Mouse (Mus musculus) hindbrain, embryonic 12.5 days (tissue): ENCODE results near the gene Agmat. TPM values are rescaled to one million over a fixed set of nuclear protein-coding genes. Genes with fewer than 3 reads are reported as not detected.

Source experiments
- ATAC-seq: fragments of 200-750 bp; cut with Nextera tagmentation; 2 replicates; pipeline ENCODE4 v1.8.0; 2017; ENCODE audit warnings: moderate TSS enrichment; ENCODE audit not compliant: low FRiP score
- H3K27ac ChIP-seq: fragments of 300-500 bp; sonication (generic); 2 replicates; pipeline ENCODE4 v1.5.1; 2016; ENCODE audit warnings: mild to moderate bottlenecking
- H3K27me3 ChIP-seq: fragments of 300-500 bp; sonication (generic); 2 replicates; pipeline ENCODE4 v1.6.1; 2016; ENCODE audit warnings: mild to moderate bottlenecking
- H3K36me3 ChIP-seq: fragments of 300-500 bp; sonication (generic); 2 replicates; pipeline ENCODE4 v1.6.1; 2016; ENCODE audit warnings: mild to moderate bottlenecking
- H3K4me1 ChIP-seq: fragments of 300-500 bp; sonication (generic); 2 replicates; pipeline ENCODE4 v1.6.1; 2016
- H3K4me2 ChIP-seq: fragments of 300-500 bp; sonication (generic); replicated peaks from 2 replicates; pipeline ENCODE4 v1.6.1; 2016; ENCODE audit warnings: mild to moderate bottlenecking
- H3K4me3 ChIP-seq: fragments of 300-500 bp; sonication (generic); 2 replicates; pipeline ENCODE4 v1.5.1; 2016; ENCODE audit warnings: mild to moderate bottlenecking
- H3K9ac ChIP-seq: fragments of 300-500 bp; sonication (generic); 2 replicates; pipeline ENCODE4 v1.6.1; 2016; ENCODE audit warnings: mild to moderate bottlenecking, moderate library complexity
- H3K9me3 ChIP-seq: fragments of 300-500 bp; sonication (generic); replicated peaks from 2 replicates; pipeline ENCODE4 v1.6.1; 2016; ENCODE audit warnings: mild to moderate bottlenecking
- WGBS: fragments of 180-500 bp; shearing (Covaris S2); methylation state at CpG from one replicate; pipeline ENCODE4 v1.1.7; 2016; 5-methylcytosine and 5-hydroxymethylcytosine counted together
- polyA plus RNA-seq: library from polyadenylated mRNA; unstranded; fragments of >200 nt; fragmentation: Nextera tagmentation; extraction: Ambion mirVana; gene quantifications from 2 replicates; pipeline ENCODE4 v1.2.1, GENCODE M21; 2016

Agmat gene
- polyA plus RNA-seq, 1 experiment from 2014 or later: not detected

GRCm38 (mm10) chr4:141789564-141790218, 43.2 kb downstream of the Agmat start:
- H3K27me3 ChIP-seq: no peaks in the 10 kb centered on the region
- no peak overlapping the region for H3K27ac ChIP-seq
- no peak for ATAC-seq
- peaks cover 12% of the 10 kb centered on the region for H3K4me1 ChIP-seq
- peaks cover 16% of the 10 kb centered on the region; the same call in 1 of the 2 replicates for H3K36me3 ChIP-seq
- peak overlapping the region; percentile 97 for H3K9ac ChIP-seq
- H3K9me3 ChIP-seq: no peaks in the 10 kb centered on the region
- peak overlapping the region; percentile 95 for H3K4me3 ChIP-seq
- 53% methylated on average over 3 of the region's 3 CpGs for WGBS
- peak overlapping the region; percentile 86 for H3K4me2 ChIP-seq

DNA sequence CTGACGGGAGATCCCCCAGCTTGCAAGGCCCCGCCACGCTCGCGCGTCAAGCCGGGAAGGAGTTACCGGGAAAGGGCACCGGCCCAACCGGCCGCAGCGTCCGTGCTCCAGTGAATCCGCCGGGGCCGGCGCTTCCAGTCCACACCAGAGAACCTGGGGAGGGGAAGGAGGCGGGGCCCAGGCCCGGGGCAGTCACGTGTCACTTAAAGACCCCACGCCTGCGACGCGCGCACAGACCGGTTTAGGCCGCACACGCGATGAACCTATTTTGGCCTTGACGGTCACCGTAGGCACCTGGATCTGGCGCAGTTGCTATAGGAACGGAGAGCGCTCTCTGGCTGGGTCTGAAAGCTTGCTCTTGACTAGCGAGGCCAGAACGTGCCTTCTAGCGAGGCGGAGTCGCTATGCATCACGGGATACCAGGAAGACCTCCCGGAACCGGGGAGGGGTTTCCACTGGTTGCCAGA, 44.1 kb downstream of the Agmat start, which contains the start of gene Dnajc16:
Gene Dnajc16 (minus strand): TSS at position 408 of the 467 bp plus-strand sequence.
- no peaks in the 10 kb centered on the region for H3K9me3 ChIP-seq

GRCm38 (mm10) chr4:141791486-141791885, 45.0 kb downstream of the Agmat start:
- no peak for ATAC-seq
- no peaks in the 10 kb centered on the region for H3K27me3 ChIP-seq
- H3K9ac ChIP-seq: no peak overlapping the region
- no peak overlapping the region for H3K4me2 ChIP-seq
- no peak overlapping the region for H3K4me3 ChIP-seq
- peaks cover 21% of the 10 kb centered on the region for H3K4me1 ChIP-seq
- WGBS: 84% methylated on average over 7 of the region's 7 CpGs
- H3K27ac ChIP-seq: no peak overlapping the region
- 0 out of 2 replicates have a peak, but pooled peaks cover 6% of the 10 kb centered on the region for H3K36me3 ChIP-seq
- no peaks in the 10 kb centered on the region for H3K9me3 ChIP-seq

More for the DNA sequence above, 44.1 kb downstream of the Agmat start, which contains the start of gene Dnajc16:
- Histone ChIP-seq H3K9ac (peak within 1 kb of the TSS; percentile 97), H3K36me3 (peaks cover 9% of the 10 kb centered on the region; the same call in 1 of the 2 replicates), H3K4me1 (peaks cover 19% of the 10 kb centered on the region), H3K4me3 (peak within 1 kb of the TSS; percentile 95), H3K27ac (peak within 1 kb of the TSS; percentile 81), H3K4me2 (peak within 1 kb of the TSS; percentile 86), H3K27me3 (no peaks in the 10 kb centered on the region)
- WGBS: under 1% methylated on average over 42 of the region's 42 CpGs
- ATAC-seq: peak; percentile 91

- no peaks in the 10 kb centered on the region for H3K9me3 ChIP-seq
- no peak overlapping the region for H3K27ac ChIP-seq
- no peak overlapping the region for H3K9ac ChIP-seq
- H3K4me2 ChIP-seq: no peak overlapping the region
- peaks cover 10% of the 10 kb centered on the region; the same call in 1 of the 2 replicates for H3K36me3 ChIP-seq
- H3K4me1 ChIP-seq: peaks cover 21% of the 10 kb centered on the region
- ATAC-seq: no peak
- no peak overlapping the region for H3K4me3 ChIP-seq
- WGBS: 91% methylated on average over 8 of the region's 8 CpGs
- H3K27me3 ChIP-seq: no peaks in the 10 kb centered on the region
Measured at GRCm38 (mm10) chr4:141791951-141792350, 45.5 kb downstream of the Agmat start.

GRCm38 (mm10) chr4:141792554-141793281, 46.2 kb downstream of the Agmat start:
- peak overlapping the region; percentile 58 for H3K4me2 ChIP-seq
- H3K27ac ChIP-seq: peak overlapping the region; percentile 94
- H3K36me3 ChIP-seq: peaks cover 14% of the 10 kb centered on the region
- H3K4me3 ChIP-seq: peak overlapping the region; percentile 73
- no peaks in the 10 kb centered on the region for H3K27me3 ChIP-seq
- peak overlapping the region; percentile 64; the same call in 1 of the 2 replicates for H3K9ac ChIP-seq
- no peak for ATAC-seq
- no peaks in the 10 kb centered on the region for H3K9me3 ChIP-seq
- peaks cover 21% of the 10 kb centered on the region for H3K4me1 ChIP-seq
- 14% methylated on average over 10 of the region's 10 CpGs for WGBS

- ATAC-seq: peak; percentile 82
- Histone ChIP-seq H3K27me3 (no peaks in the 10 kb centered on the region), H3K9ac (peak within 1 kb of the TSS; percentile 64), H3K9me3 (no peaks in the 10 kb centered on the region), H3K4me1 (peaks cover 21% of the 10 kb centered on the region), H3K4me3 (peak within 1 kb of the TSS; percentile 73), H3K36me3 (peaks cover 22% of the 10 kb centered on the region), H3K27ac (peak within 1 kb of the TSS; percentile 94), H3K4me2 (peak within 1 kb of the TSS; percentile 58)
- WGBS: under 1% methylated on average over 55 of the region's 80 CpGs
Measured at GRCm38 (mm10) chr4:141793282-141794151, 47.0 kb downstream of the Agmat start, which contains the start of gene Casp9. Gene Casp9, plus strand, starts transcription at chr4:141793612.

DNA sequence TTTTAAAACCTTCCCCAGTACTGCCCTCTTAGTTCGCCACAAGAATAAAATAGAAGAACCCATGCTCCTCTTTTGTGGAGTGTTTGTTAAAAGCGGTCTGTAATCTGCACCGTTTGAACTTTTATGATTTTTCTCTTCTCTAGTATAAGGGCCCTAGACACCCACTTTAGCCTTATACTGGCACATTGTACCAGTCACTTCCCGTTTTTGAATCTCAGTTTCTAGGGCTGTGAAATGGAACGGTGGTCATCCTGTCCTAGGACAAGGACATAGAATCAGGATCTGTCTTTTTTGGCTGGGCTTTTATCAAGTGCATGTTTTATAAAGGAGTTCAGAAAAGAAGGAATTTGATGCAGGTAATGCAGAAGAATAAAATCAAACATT, 47.7 kb downstream of the Agmat start:
- Histone ChIP-seq H3K36me3 (peaks cover 23% of the 10 kb centered on the region), H3K27ac (peak overlapping the region; percentile 94), H3K4me3 (peak overlapping the region; percentile 73), H3K9me3 (no peaks in the 10 kb centered on the region), H3K27me3 (no peaks in the 10 kb centered on the region), H3K4me1 (peaks cover 21% of the 10 kb centered on the region), H3K9ac (peak overlapping the region; percentile 64), H3K4me2 (peak overlapping the region; percentile 58)
- no peak for ATAC-seq
- 16% methylated on average over 5 of the region's 5 CpGs for WGBS

GRCm38 (mm10) chr4:141796356-141796755, 49.9 kb downstream of the Agmat start:
- Histone ChIP-seq H3K27ac (no peak overlapping the region), H3K36me3 (peaks cover 23% of the 10 kb centered on the region), H3K4me3 (no peak overlapping the region), H3K4me1 (peaks cover 12% of the 10 kb centered on the region), H3K4me2 (no peak overlapping the region), H3K27me3 (no peaks in the 10 kb centered on the region), H3K9ac (no peak overlapping the region), H3K9me3 (no peaks in the 10 kb centered on the region)
- no peak for ATAC-seq
- 93% methylated on average over 7 of the region's 7 CpGs for WGBS

DNA sequence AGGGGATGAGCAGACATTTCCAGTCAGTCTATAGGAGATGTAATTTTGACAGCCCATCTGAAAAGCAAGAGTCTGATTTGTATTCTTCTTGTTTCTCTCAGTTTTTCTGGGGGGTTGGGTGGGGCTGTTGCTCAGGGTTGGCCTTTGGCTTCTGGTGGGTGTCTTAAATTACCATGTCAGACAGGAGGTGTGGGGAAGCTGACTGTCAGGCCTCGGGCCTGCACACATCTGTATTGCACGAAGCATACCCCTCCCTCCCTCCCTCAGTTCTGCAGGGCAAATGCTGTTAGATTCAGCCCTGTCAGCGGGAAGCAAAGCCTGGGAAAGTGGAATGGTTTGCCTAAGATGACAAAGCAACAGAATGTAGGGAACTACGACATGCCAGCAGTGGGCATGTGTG, 50.5 kb downstream of the Agmat start:
- H3K27ac ChIP-seq: no peak overlapping the region
- H3K27me3 ChIP-seq: no peaks in the 10 kb centered on the region
- no peaks in the 10 kb centered on the region for H3K9me3 ChIP-seq
- 84% methylated on average over 4 of the region's 4 CpGs for WGBS
- H3K9ac ChIP-seq: no peak overlapping the region
- H3K4me1 ChIP-seq: peaks cover 12% of the 10 kb centered on the region
- peaks cover 23% of the 10 kb centered on the region for H3K36me3 ChIP-seq
- H3K4me2 ChIP-seq: no peak overlapping the region
- no peak for ATAC-seq
- no peak overlapping the region for H3K4me3 ChIP-seq

DNA sequence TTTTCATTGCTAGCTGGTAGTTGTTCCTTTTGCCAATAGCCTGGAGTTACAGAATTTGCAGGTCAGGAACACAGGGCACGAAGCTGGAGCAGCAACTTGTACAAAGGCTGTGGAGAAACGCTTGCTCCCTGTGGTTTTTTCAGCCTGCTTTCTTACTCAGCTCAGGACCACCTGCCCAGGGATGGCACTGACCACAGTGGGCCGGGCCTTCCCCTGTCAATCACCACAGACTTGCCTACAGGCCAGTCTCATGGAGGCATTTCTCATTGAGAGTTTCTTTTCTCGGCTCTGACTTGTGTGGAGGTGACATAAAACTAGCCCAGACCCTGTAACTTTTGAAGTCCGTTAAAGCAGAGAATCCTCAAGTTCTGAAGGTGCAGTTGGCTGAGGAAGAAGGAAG, 51.1 kb downstream of the Agmat start:
- H3K9me3 ChIP-seq: no peaks in the 10 kb centered on the region
- 89% methylated on average over 5 of the region's 5 CpGs for WGBS
- peaks cover 23% of the 10 kb centered on the region for H3K36me3 ChIP-seq
- peaks cover 12% of the 10 kb centered on the region for H3K4me1 ChIP-seq
- H3K4me2 ChIP-seq: no peak overlapping the region
- ATAC-seq: no peak
- no peaks in the 10 kb centered on the region for H3K27me3 ChIP-seq
- no peak overlapping the region for H3K4me3 ChIP-seq
- no peak overlapping the region for H3K27ac ChIP-seq
- H3K9ac ChIP-seq: no peak overlapping the region

DNA sequence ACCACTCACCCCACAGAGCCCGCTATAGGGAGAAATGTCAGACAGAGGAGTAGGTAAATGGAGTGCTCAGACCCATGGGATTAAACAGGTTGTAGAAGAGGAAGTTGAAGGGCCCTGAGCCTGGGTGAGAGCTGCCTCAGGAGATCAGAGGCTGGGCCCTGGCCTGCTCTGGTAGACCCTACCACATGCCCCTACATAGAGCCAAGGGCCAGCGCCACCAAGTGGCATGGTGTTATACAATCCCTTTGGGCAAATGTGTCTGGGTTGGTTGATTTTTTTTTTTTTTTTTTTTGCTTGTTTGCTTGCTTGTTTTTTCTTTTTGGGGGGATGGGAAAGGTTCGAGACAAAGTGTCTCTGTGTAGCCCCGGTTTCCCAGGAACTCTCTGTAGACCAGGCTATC, 57.6 kb downstream of the Agmat start:
- H3K36me3 ChIP-seq: peaks cover 56% of the 10 kb centered on the region
- H3K4me1 ChIP-seq: no peaks in the 10 kb centered on the region
- H3K9me3 ChIP-seq: no peaks in the 10 kb centered on the region
- H3K4me3 ChIP-seq: no peak overlapping the region
- ATAC-seq: no peak
- H3K4me2 ChIP-seq: no peak overlapping the region
- WGBS: 91% methylated on average over 4 of the region's 4 CpGs
- no peak overlapping the region for H3K9ac ChIP-seq
- H3K27me3 ChIP-seq: no peaks in the 10 kb centered on the region
- no peak overlapping the region for H3K27ac ChIP-seq

DNA sequence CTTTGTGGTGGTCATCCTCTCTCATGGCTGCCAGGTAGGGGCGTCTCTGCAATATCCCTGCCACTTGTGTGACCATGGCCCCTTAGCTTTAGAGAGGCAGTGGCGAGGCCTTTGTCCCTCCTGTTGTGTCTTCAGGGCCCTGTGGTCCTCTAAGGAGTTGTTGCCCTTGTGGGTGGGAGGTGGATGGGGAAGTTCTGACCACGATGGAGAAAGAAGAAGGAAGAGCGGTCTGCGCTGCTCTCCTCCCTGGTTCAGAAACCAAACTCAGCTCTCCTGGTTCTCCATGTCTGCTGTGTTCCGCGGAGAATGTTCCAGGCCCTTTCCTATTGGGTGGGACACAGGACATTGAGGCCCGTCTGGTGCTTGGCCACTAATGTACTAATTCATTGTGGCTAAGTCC, 59.4 kb downstream of the Agmat start:
- 95% methylated on average over 8 of the region's 8 CpGs for WGBS
- no peak overlapping the region for H3K4me3 ChIP-seq
- no peak for ATAC-seq
- no peak overlapping the region for H3K4me2 ChIP-seq
- H3K4me1 ChIP-seq: no peaks in the 10 kb centered on the region
- no peaks in the 10 kb centered on the region for H3K9me3 ChIP-seq
- no peak overlapping the region for H3K9ac ChIP-seq
- no peaks in the 10 kb centered on the region for H3K27me3 ChIP-seq
- H3K36me3 ChIP-seq: peaks cover 73% of the 10 kb centered on the region
- H3K27ac ChIP-seq: no peak overlapping the region
